Mouse (Mus musculus): ENCODE measurements around the gene Hist1h2ae. TPM values are rescaled to one million over a fixed set of nuclear protein-coding genes. Genes with fewer than 3 reads are reported as not detected.
A peak's percentile ranks its signal among the peaks of the same experiment; 100 is the strongest.
"Not testable (repeated sequence)": the region's sequence is repeated elsewhere in the genome, so short reads cannot be mapped to it uniquely, and the experiment has no call there.

The Hist1h2ae gene
- total RNA-seq, 1 experiment from 2014 or later: 28.4 TPM

- ATAC-seq (replicated peaks; ENCODE audit: insufficient number of reproducible peaks, low FRiP score, low TSS enrichment, poor library complexity, severe bottlenecking): no peak
Measured at GRCm38 (mm10) chr13:23572218-23573033, 1.4 kb upstream of the Hist1h2ae start.

GRCm38 (mm10) chr13:23571504-23572217 lies 641 bp upstream of the Hist1h2ae start:
- ATAC-seq (replicated peaks; ENCODE audit: insufficient number of reproducible peaks, low FRiP score, low TSS enrichment, poor library complexity, severe bottlenecking): not testable (repeated sequence)

GRCm38 (mm10) chr13:23570261-23571021 lies 579 bp downstream of the Hist1h2ae start:
- ATAC-seq (replicated peaks; ENCODE audit: insufficient number of reproducible peaks, low FRiP score, low TSS enrichment, poor library complexity, severe bottlenecking): not testable (repeated sequence)

GRCm38 (mm10) chr13:23564482-23564881 lies 6.5 kb downstream of the Hist1h2ae start:
- no peak for ATAC-seq (replicated peaks; ENCODE audit: insufficient number of reproducible peaks, low FRiP score, low TSS enrichment, poor library complexity, severe bottlenecking)

GRCm38 (mm10) chr13:23562699-23563462 lies 8.1 kb downstream of the Hist1h2ae start:
- ATAC-seq (replicated peaks; ENCODE audit: insufficient number of reproducible peaks, low FRiP score, low TSS enrichment, poor library complexity, severe bottlenecking): peak; percentile 62

GRCm38 (mm10) chr13:23561883-23562659 lies 8.9 kb downstream of the Hist1h2ae start, which contains the start of gene Hist1h3e:
Gene Hist1h3e, minus strand, starts transcription at chr13:23562369.
- peak; percentile 98 for ATAC-seq (replicated peaks; ENCODE audit: insufficient number of reproducible peaks, low FRiP score, low TSS enrichment, poor library complexity, severe bottlenecking)

GRCm38 (mm10) chr13:23561531-23561882 lies 9.5 kb downstream of the Hist1h2ae start:
- ATAC-seq (replicated peaks; ENCODE audit: insufficient number of reproducible peaks, low FRiP score, low TSS enrichment, poor library complexity, severe bottlenecking): not testable (repeated sequence)

- ATAC-seq (replicated peaks; ENCODE audit: insufficient number of reproducible peaks, low FRiP score, low TSS enrichment, poor library complexity, severe bottlenecking): not testable (repeated sequence)
Measured at GRCm38 (mm10) chr13:23560699-23561098, 10.3 kb downstream of the Hist1h2ae start.

GRCm38 (mm10) chr13:23556906-23557305 lies 14.1 kb downstream of the Hist1h2ae start:
- no peak for ATAC-seq (replicated peaks; ENCODE audit: insufficient number of reproducible peaks, low FRiP score, low TSS enrichment, poor library complexity, severe bottlenecking)

- ATAC-seq (replicated peaks; ENCODE audit: insufficient number of reproducible peaks, low FRiP score, low TSS enrichment, poor library complexity, severe bottlenecking): peak; percentile 67
Measured at GRCm38 (mm10) chr13:23555839-23556416, 15.1 kb downstream of the Hist1h2ae start.

- peak; percentile 71 for ATAC-seq (replicated peaks; ENCODE audit: insufficient number of reproducible peaks, low FRiP score, low TSS enrichment, poor library complexity, severe bottlenecking)
Measured at GRCm38 (mm10) chr13:23554925-23555838, 15.8 kb downstream of the Hist1h2ae start.

- ATAC-seq (replicated peaks; ENCODE audit: insufficient number of reproducible peaks, low FRiP score, low TSS enrichment, poor library complexity, severe bottlenecking): no peak
Measured at GRCm38 (mm10) chr13:23554393-23554792, 16.6 kb downstream of the Hist1h2ae start.

GRCm38 (mm10) chr13:23552962-23553361 lies 18.1 kb downstream of the Hist1h2ae start, which contains the start of gene Hist1h1d:
Gene Hist1h1d, plus strand, starts transcription at chr13:23553262.
- no peak for ATAC-seq (replicated peaks; ENCODE audit: insufficient number of reproducible peaks, low FRiP score, low TSS enrichment, poor library complexity, severe bottlenecking)

- ATAC-seq (replicated peaks; ENCODE audit: insufficient number of reproducible peaks, low FRiP score, low TSS enrichment, poor library complexity, severe bottlenecking): no peak
Measured at GRCm38 (mm10) chr13:23551931-23552914, 18.8 kb downstream of the Hist1h2ae start.

- peak; percentile 88 for ATAC-seq (replicated peaks; ENCODE audit: insufficient number of reproducible peaks, low FRiP score, low TSS enrichment, poor library complexity, severe bottlenecking)
Measured at GRCm38 (mm10) chr13:23551146-23551834, 19.7 kb downstream of the Hist1h2ae start, which contains the start of gene Hist1h4f. Gene Hist1h4f, minus strand, starts transcription at chr13:23551648.

All from monocyte, adult 5-6 weeks (primary cell).